22 mouse cellular contexts compared by ENCODE assay signal in genomic region chr10:49559872-49560407, GRCm38 (mm10).
DNase-seq lines count a peak whose midpoint lies in the region; ATAC-seq and TF ChIP-seq lines count a peak whose summit lies in the region.
"Had no signal": no experiment of that assay in that cellular context is flagged by ENCODE, and none has a peak within 500 bp of the region (broad histone marks: within the 10 kb centered on the region; RNA-seq: fewer than 3 reads in every experiment).

No protein-coding gene starts in this region.

- H3K27me3 ChIP-seq in embryonic facial prominence, embryonic 14.5 days (replicated peaks; ENCODE audit: control insufficient read depth, insufficient read depth, low read length) = no peaks in the 10 kb centered on the region
- H3K27me3 ChIP-seq in embryonic facial prominence, embryonic 10.5 days (replicated peaks; ENCODE audit: low read depth, poor library complexity, severe bottlenecking) = no peaks in the 10 kb centered on the region
- H3K27me3 ChIP-seq in heart, embryonic 16.5 days (ENCODE audit: control insufficient read depth, insufficient read depth, low read length) = no peaks in the 10 kb centered on the region
- H3K27me3 ChIP-seq in midbrain, postnatal 0 days (ENCODE audit: insufficient read depth, low read length) = no peaks in the 10 kb centered on the region
- H3K27me3 ChIP-seq in midbrain, embryonic 14.5 days (ENCODE audit: control insufficient read depth, insufficient read depth, low read length) = no peaks in the 10 kb centered on the region
- H3K27me3 ChIP-seq in forebrain, postnatal 0 days (ENCODE audit: insufficient read depth, low read length) = no peaks in the 10 kb centered on the region
- H3K27me3 ChIP-seq: CH12.LX; embryonic facial prominence, embryonic 13.5 days; heart, embryonic 13.5 days; intestine, embryonic 15.5 days; kidney, embryonic 15.5 days had no signal

- H3K9ac ChIP-seq in embryonic facial prominence, embryonic 14.5 days (ENCODE audit: low read depth, low read length) = no peak overlapping the region
- no peak overlapping the region for H3K9ac ChIP-seq in heart, embryonic 16.5 days (ENCODE audit: low read length)
- H3K9ac ChIP-seq in midbrain, postnatal 0 days (replicated peaks; ENCODE audit: low read length, poor library complexity, severe bottlenecking) = no peak overlapping the region
- no peak overlapping the region for H3K9ac ChIP-seq in midbrain, embryonic 14.5 days (replicated peaks; ENCODE audit: low read length)
- H3K9ac ChIP-seq in forebrain, postnatal 0 days = no peak overlapping the region
- H3K9ac ChIP-seq: embryonic facial prominence, embryonic 13.5 days; heart, embryonic 13.5 days; hindbrain, embryonic 14.5 days; intestine, embryonic 15.5 days; kidney, embryonic 15.5 days had no signal

- no peak overlapping the region for H3K4me2 ChIP-seq in embryonic facial prominence, embryonic 14.5 days (ENCODE audit: low read depth, low read length)
- H3K4me2 ChIP-seq in heart, embryonic 16.5 days (ENCODE audit: low read depth, low read length) = no peak overlapping the region
- H3K4me2 ChIP-seq in midbrain, postnatal 0 days (ENCODE audit: low read depth, low read length, poor library complexity, severe bottlenecking) = no peak overlapping the region
- H3K4me2 ChIP-seq in midbrain, embryonic 14.5 days (ENCODE audit: low read length) = no peak overlapping the region
- no peak overlapping the region for H3K4me2 ChIP-seq in forebrain, postnatal 0 days (ENCODE audit: low read depth)
- H3K4me2 ChIP-seq: embryonic facial prominence, embryonic 13.5 days; heart, embryonic 13.5 days; hindbrain, embryonic 14.5 days; intestine, embryonic 15.5 days; kidney, embryonic 15.5 days had no signal

- no peak overlapping the region for H3K4me3 ChIP-seq in embryonic facial prominence, embryonic 14.5 days (ENCODE audit: low read depth, low read length)
- no peak overlapping the region for H3K4me3 ChIP-seq in embryonic facial prominence, embryonic 10.5 days
- no peak overlapping the region for H3K4me3 ChIP-seq in heart, embryonic 16.5 days (ENCODE audit: low read length)
- no peak overlapping the region for H3K4me3 ChIP-seq in midbrain, postnatal 0 days (ENCODE audit: low read depth, low read length)
- H3K4me3 ChIP-seq in midbrain, embryonic 14.5 days (replicated peaks; ENCODE audit: low read depth, low read length) = no peak overlapping the region
- no peak overlapping the region for H3K4me3 ChIP-seq in forebrain, postnatal 0 days (ENCODE audit: low read depth, low read length)
- H3K4me3 ChIP-seq: embryonic facial prominence, embryonic 13.5 days; heart, embryonic 13.5 days; hindbrain, embryonic 10.5 days; intestine, embryonic 15.5 days; kidney, embryonic 15.5 days had no signal

- no peak overlapping the region for H3K27ac ChIP-seq in embryonic facial prominence, embryonic 14.5 days (replicated peaks; ENCODE audit: low read depth, low read length)
- no peak overlapping the region for H3K27ac ChIP-seq in embryonic facial prominence, embryonic 10.5 days (replicated peaks)
- no peak overlapping the region for H3K27ac ChIP-seq in heart, embryonic 16.5 days (ENCODE audit: low read length)
- no peak overlapping the region for H3K27ac ChIP-seq in midbrain, postnatal 0 days (ENCODE audit: low read depth, low read length)
- H3K27ac ChIP-seq in midbrain, embryonic 14.5 days (replicated peaks; ENCODE audit: low read depth, low read length) = no peak overlapping the region
- no peak overlapping the region for H3K27ac ChIP-seq in forebrain, postnatal 0 days (ENCODE audit: low read depth, low read length)
- H3K27ac ChIP-seq: embryonic facial prominence, embryonic 13.5 days; heart, embryonic 13.5 days; hindbrain, embryonic 10.5 days; hindbrain, embryonic 14.5 days; intestine, embryonic 15.5 days; kidney, embryonic 15.5 days had no signal

- TF ChIP-seq CTCF in midbrain, postnatal 0 days (IDR thresholded peaks at IDR 0.05) = no peak
- TF ChIP-seq CTCF in forebrain, postnatal 0 days (IDR thresholded peaks at IDR 0.05; ENCODE audit: low read depth) = no peak

- peak; percentile 5 for DNase-seq in embryonic facial prominence, embryonic 14.5 days (ENCODE audit: low spot score)
- DNase-seq in embryonic facial prominence, embryonic 10.5 days (ENCODE audit: low spot score) = no peak
- no peak for DNase-seq in heart, adult 8-10 months (ENCODE audit: low spot score)
- DNase-seq in midbrain, postnatal 0 days (ENCODE audit: low spot score) = peak; percentile 10
- DNase-seq in midbrain, embryonic 14.5 days = no peak
- peak; percentile 11 for DNase-seq in forebrain, postnatal 0 days
- no peak for DNase-seq in adrenal gland, adult (ENCODE audit: inconsistent age in 2 of 2, low spot score in 1 of 2)
- DNase-seq: adrenal gland, adult 8-10 months; adrenal gland, postnatal 36 days; cerebellum, adult 18-20 months; cerebellum, postnatal 14 days; gastrocnemius, postnatal 25 days; heart, postnatal 14 days; kidney, adult 18-20 months had no signal

- no peak for ATAC-seq in embryonic facial prominence, embryonic 14.5 days (ENCODE audit: low read depth)
- ATAC-seq in heart, embryonic 16.5 days (replicated peaks; ENCODE audit: extremely low read depth, insufficient read depth, low FRiP score) = peak; percentile 63; the same call in 1 of the 2 replicates
- ATAC-seq in midbrain, postnatal 0 days (ENCODE audit: low FRiP score) = no peak
- ATAC-seq in midbrain, embryonic 14.5 days (ENCODE audit: low FRiP score, low TSS enrichment) = no peak
- peak; percentile 66 for ATAC-seq in forebrain, postnatal 0 days
- ATAC-seq: intestine, embryonic 15.5 days had no signal

- H3K9me3 ChIP-seq in embryonic facial prominence, embryonic 14.5 days (ENCODE audit: control insufficient read depth, low read length) = no peaks in the 10 kb centered on the region
- H3K9me3 ChIP-seq in embryonic facial prominence, embryonic 10.5 days = no peaks in the 10 kb centered on the region
- no peaks in the 10 kb centered on the region for H3K9me3 ChIP-seq in heart, embryonic 16.5 days (replicated peaks; ENCODE audit: control insufficient read depth, low read length)
- no peaks in the 10 kb centered on the region for H3K9me3 ChIP-seq in midbrain, postnatal 0 days (ENCODE audit: low read length)
- H3K9me3 ChIP-seq in midbrain, embryonic 14.5 days (ENCODE audit: control insufficient read depth, low read length) = no peaks in the 10 kb centered on the region
- no peaks in the 10 kb centered on the region for H3K9me3 ChIP-seq in forebrain, postnatal 0 days (ENCODE audit: low read length)
- H3K9me3 ChIP-seq: embryonic facial prominence, embryonic 13.5 days; heart, embryonic 13.5 days; hindbrain, embryonic 10.5 days; intestine, embryonic 15.5 days; kidney, embryonic 15.5 days had no signal

- no peaks in the 10 kb centered on the region for H3K4me1 ChIP-seq in embryonic facial prominence, embryonic 14.5 days (ENCODE audit: control insufficient read depth, insufficient read depth, low read length)
- no peaks in the 10 kb centered on the region for H3K4me1 ChIP-seq in embryonic facial prominence, embryonic 10.5 days
- H3K4me1 ChIP-seq in heart, embryonic 16.5 days (ENCODE audit: control insufficient read depth, insufficient read depth, low read length) = no peaks in the 10 kb centered on the region
- H3K4me1 ChIP-seq in midbrain, postnatal 0 days (ENCODE audit: insufficient read depth, low read length) = no peaks in the 10 kb centered on the region
- H3K4me1 ChIP-seq in midbrain, embryonic 14.5 days (ENCODE audit: control insufficient read depth, insufficient read depth, low read length) = no peaks in the 10 kb centered on the region
- H3K4me1 ChIP-seq in forebrain, postnatal 0 days (ENCODE audit: insufficient read depth) = no peaks in the 10 kb centered on the region
- H3K4me1 ChIP-seq: embryonic facial prominence, embryonic 13.5 days; heart, embryonic 13.5 days; hindbrain, embryonic 10.5 days; intestine, embryonic 15.5 days; kidney, embryonic 15.5 days had no signal

- 68% methylated on average over 1 of the region's 1 CpGs for WGBS in embryonic facial prominence, embryonic 14.5 days
- WGBS in embryonic facial prominence, embryonic 10.5 days = 88% methylated on average over 1 of the region's 1 CpGs
- whole genome bisulfite sequencing in heart, embryonic 16.5 days = 52% methylated on average over 1 of the region's 1 CpGs
- 74% methylated on average over 1 of the region's 1 CpGs for WGBS in midbrain, postnatal 0 days
- WGBS in midbrain, embryonic 14.5 days = 73% methylated on average over 1 of the region's 1 CpGs
- 52% methylated on average over 1 of the region's 1 CpGs for WGBS in forebrain, postnatal 0 days

- no peaks in the 10 kb centered on the region for H3K36me3 ChIP-seq in embryonic facial prominence, embryonic 14.5 days (ENCODE audit: control insufficient read depth, insufficient read depth, low read length)
- H3K36me3 ChIP-seq in embryonic facial prominence, embryonic 10.5 days (replicated peaks) = no peaks in the 10 kb centered on the region
- no peaks in the 10 kb centered on the region for H3K36me3 ChIP-seq in heart, embryonic 16.5 days (ENCODE audit: control insufficient read depth, insufficient read depth)
- H3K36me3 ChIP-seq in midbrain, postnatal 0 days (ENCODE audit: insufficient read depth, low read length) = 0 out of 2 replicates have a peak, but pooled peaks cover 2% of the 10 kb centered on the region
- no peaks in the 10 kb centered on the region for H3K36me3 ChIP-seq in midbrain, embryonic 14.5 days (ENCODE audit: control insufficient read depth, insufficient read depth, low read length)
- no peaks in the 10 kb centered on the region for H3K36me3 ChIP-seq in forebrain, postnatal 0 days (ENCODE audit: insufficient read depth)
- H3K36me3 ChIP-seq: embryonic facial prominence, embryonic 13.5 days; heart, embryonic 13.5 days; hindbrain, embryonic 10.5 days; intestine, embryonic 15.5 days; kidney, embryonic 15.5 days had no signal

Comparison
In these comparisons a context has a peak if more than half of its experiments do, and no peak if none do; other contexts are left out.
1. DNase-seq: peak in embryonic facial prominence, embryonic 14.5 days (single experiment), midbrain, postnatal 0 days (single experiment) and forebrain, postnatal 0 days (single experiment); none in embryonic facial prominence, embryonic 10.5 days (single experiment), heart, adult 8-10 months (single experiment), midbrain, embryonic 14.5 days (single experiment) and adrenal gland, adult (0 of 2).
2. ATAC-seq: peak in heart, embryonic 16.5 days (single experiment) and forebrain, postnatal 0 days (single experiment); none in embryonic facial prominence, embryonic 14.5 days (single experiment), midbrain, postnatal 0 days (single experiment) and midbrain, embryonic 14.5 days (single experiment).